8 mouse cellular contexts compared by ENCODE assay signal in the genomic region with DNA sequence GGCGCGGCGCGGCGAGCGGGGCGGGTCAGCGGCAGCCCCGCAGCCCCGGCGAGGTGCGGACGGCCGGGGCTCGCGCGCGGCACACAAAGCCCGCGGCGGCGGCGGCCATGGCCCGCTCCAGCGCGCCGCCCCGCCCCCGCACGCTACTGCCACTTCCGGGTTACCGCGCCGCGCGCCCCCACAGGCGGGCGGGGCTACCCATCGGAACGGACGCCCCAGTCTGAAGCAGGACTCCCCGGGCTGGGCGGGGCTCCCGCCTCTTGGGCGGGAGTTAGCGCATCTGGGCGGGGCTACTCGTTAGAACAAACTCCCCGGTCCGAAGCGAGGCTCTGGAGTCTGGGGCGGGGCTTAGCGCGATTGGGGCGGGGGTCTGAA. TPM values are rescaled to one million over a fixed set of nuclear protein-coding genes. Genes with fewer than 3 reads are reported as not detected.
A peak's percentile ranks its signal among the peaks of the same experiment; 100 is the strongest.
DNase-seq lines count a peak whose midpoint lies in the region; TF ChIP-seq lines count a peak whose summit lies in the region.

No protein-coding gene starts in this region.

- peak; percentile 90 for DNase-seq in WW6 (ENCODE audit: low read depth, low spot score)
- peak; percentile 80 to 93 for DNase-seq in cerebellum, postnatal 4 days (ENCODE audit: low spot score in 2 of 2)
- DNase-seq in gastrocnemius, adult 2 months, result peak; percentile 96
- peak; percentile 73 for DNase-seq in hindlimb bud, embryonic 11.5 days (ENCODE audit: extremely low spot score, low read depth, low spot score)
- DNase-seq in left cerebral cortex, adult 8-10 months (ENCODE audit: low spot score in 2 of 2), result peak; percentile 73 to 94
- peak; percentile 96 for DNase-seq in right cerebral cortex, postnatal 10 days (ENCODE audit: low spot score in 2 of 2)
- peak; percentile 90 for DNase-seq in urinary bladder, postnatal 25 days (ENCODE audit: low spot score)

- H3K4me3 ChIP-seq in gastrocnemius, adult 2 months, result peak overlapping the region; percentile 94
- peak overlapping the region; percentile 96 for H3K4me3 ChIP-seq in megakaryocyte, embryonic 14.5 days (replicated peaks)

- H3K27ac ChIP-seq in gastrocnemius, adult 2 months, result peak overlapping the region; percentile 77; the same call in 1 of the 2 replicates

- intact Hi-C loops in gastrocnemius, adult 2 months (cut with DNase I), result loop anchor here (5.0 to 10.0 kb wide), 2 partner anchors 65 to 257 kb away; a partner anchor contains a TSS

- no peaks in the 10 kb centered on the region for H3K9me3 ChIP-seq in megakaryocyte, embryonic 14.5 days

- H3K36me3 ChIP-seq in megakaryocyte, embryonic 14.5 days (replicated peaks; ENCODE audit: low read length), result peaks cover 3% of the 10 kb centered on the region

- peaks cover 45% of the 10 kb centered on the region for H3K4me1 ChIP-seq in megakaryocyte, embryonic 14.5 days

- peaks cover 7% of the 10 kb centered on the region for H3K27me3 ChIP-seq in megakaryocyte, embryonic 14.5 days (replicated peaks)

- no peak for TF ChIP-seq CTCF in gastrocnemius, adult 2 months (IDR thresholded peaks at IDR 0.05)

RNA-seq across cellular contexts. Expression of a gene that starts 0.3 kb away (rescaled TPM):
- total RNA-seq in gastrocnemius, adult 2 months (2021), result 1 to 10 TPM; 6.4 to 9.3 TPM
- 10 to 100 TPM; 31.1 to 34.7 (median 32.1) TPM for total RNA-seq in left cerebral cortex, adult 8-10 months (2022)
- 8.1 and 16.3 TPM in 2 replicates for polyA plus RNA-seq in megakaryocyte, embryonic 14.5 days (2012; ENCODE audit: insufficient read depth, low replicate concordance)

Comparison
In these comparisons a context has a peak if more than half of its experiments do, and no peak if none do; other contexts are left out.
1. Peak in every context shown above with its lines: DNase-seq, H3K4me3 ChIP-seq and H3K27ac ChIP-seq.